Mouse (Mus musculus) lung, postnatal 0 days (tissue): ENCODE measurements around the gene H13. TPM values are rescaled to one million over a fixed set of nuclear protein-coding genes. Genes with fewer than 3 reads are reported as not detected.

Source experiments
- ATAC-seq: fragments of 200-750 bp; cut with Nextera tagmentation; 2 replicates; pipeline ENCODE4 v1.8.0; 2017; ENCODE audit warnings: moderate library complexity
- DNase-seq: peaks from one replicate; pipeline ENCODE4 v3.0.0-alpha.2; 2016; ENCODE audit warnings: low spot score
- H3K27ac ChIP-seq: fragments of 300-500 bp; sonication (generic); 2 replicates; pipeline ENCODE4 v1.5.1; 2014; ENCODE audit warnings: antibody characterized with exemption, mild to moderate bottlenecking, low read length, mixed read lengths
- H3K27me3 ChIP-seq: fragments of 300-500 bp; sonication (generic); replicated peaks from 2 replicates; pipeline ENCODE4 v1.6.1; 2014; ENCODE audit warnings: low read length, mixed read lengths; ENCODE audit not compliant: insufficient read depth
- H3K36me3 ChIP-seq: fragments of 300-500 bp; sonication (generic); 2 replicates; pipeline ENCODE4 v1.6.1; 2014; ENCODE audit warnings: low read length, mixed read lengths; ENCODE audit not compliant: insufficient read depth
- H3K4me1 ChIP-seq: fragments of 300-500 bp; sonication (generic); 2 replicates; pipeline ENCODE4 v1.6.1; 2014; ENCODE audit warnings: antibody characterized with exemption, low read depth, low read length, mixed read lengths; ENCODE audit not compliant: insufficient read depth
- H3K4me2 ChIP-seq: fragments of 300-500 bp; sonication (generic); replicated peaks from 2 replicates; pipeline ENCODE4 v1.6.1; 2014; ENCODE audit warnings: low read depth, mild to moderate bottlenecking, low read length, moderate library complexity, mixed read lengths
- H3K4me3 ChIP-seq: fragments of 300-500 bp; sonication (generic); 2 replicates; pipeline ENCODE4 v1.5.1; 2014; ENCODE audit warnings: low read depth, low read length
- H3K9ac ChIP-seq: fragments of 300-500 bp; sonication (generic); replicated peaks from 2 replicates; pipeline ENCODE4 v1.6.1; 2014; ENCODE audit warnings: low read depth, mild to moderate bottlenecking
- H3K9me3 ChIP-seq: fragments of 300-500 bp; sonication (generic); 2 replicates; pipeline ENCODE4 v1.6.1; 2016; ENCODE audit warnings: low read length, mixed read lengths
- CTCF ChIP-seq: IDR thresholded peaks from 2 replicates; pipeline ENCODE4 v1.5.1; 2016; ENCODE audit warnings: antibody characterized with exemption, mild to moderate bottlenecking
- EP300 ChIP-seq: IDR thresholded peaks from 2 replicates; pipeline ENCODE4 v1.6.1; 2016; ENCODE audit warnings: antibody characterized with exemption, mild to moderate bottlenecking, control low read depth
- WGBS: fragments of 180-500 bp; shearing (Covaris S2); extraction: QIAGEN DNeasy Blood & Tissue Kit; methylation state at CpG from one replicate; pipeline ENCODE4 v1.1.7; 2014; 5-methylcytosine and 5-hydroxymethylcytosine counted together
- polyA plus RNA-seq: library from polyadenylated mRNA; unstranded; fragments of >200 nt; fragmentation: Nextera tagmentation; extraction: Ambion mirVana; gene quantifications from 2 replicates; pipeline ENCODE4 v1.2.1, GENCODE M21; 2015

The H13 gene
- polyA plus RNA-seq, 1 experiment from 2014 or later: 127 TPM

DNA sequence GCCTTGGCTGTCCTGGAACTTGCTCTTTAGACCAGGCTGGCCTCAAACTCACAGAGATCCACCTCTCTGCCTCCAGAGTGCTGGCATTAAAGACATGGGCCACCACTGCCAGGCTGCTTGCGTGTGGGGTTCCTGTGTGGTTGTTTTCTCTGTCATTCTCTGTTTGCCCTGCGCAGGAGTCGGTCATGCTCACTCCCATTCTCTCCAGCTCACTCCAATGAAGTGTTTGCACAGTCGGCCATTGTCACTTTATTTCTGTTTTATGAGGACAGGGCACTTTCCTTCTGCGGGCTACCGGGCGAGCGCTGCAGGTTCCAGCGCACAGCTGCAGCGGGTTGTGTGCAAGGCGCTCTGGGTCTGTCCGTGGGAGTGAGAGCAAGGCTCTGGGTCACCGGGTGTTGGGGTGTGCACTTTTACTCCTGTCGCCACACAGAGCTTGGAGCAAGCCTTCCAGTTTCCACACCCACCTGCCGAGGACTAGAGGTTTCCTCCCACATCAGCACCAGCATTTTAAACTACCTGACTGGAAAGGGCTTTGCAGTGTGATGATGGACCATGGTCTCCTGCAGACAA lies 56.0 kb downstream of the H13 start:
- H3K9me3 ChIP-seq: no peaks in the 10 kb centered on the region
- peak; percentile 66 for DNase-seq
- no peaks in the 10 kb centered on the region for H3K36me3 ChIP-seq
- no peak overlapping the region; the same call in 1 of the 2 replicates for H3K4me2 ChIP-seq
- 0 out of 2 replicates have a peak overlapping the region, but pooled peaks have one; percentile 86 for H3K27ac ChIP-seq
- H3K4me3 ChIP-seq: no peak overlapping the region
- no peaks in the 10 kb centered on the region for H3K27me3 ChIP-seq
- ATAC-seq: no peak
- peaks cover 39% of the 10 kb centered on the region for H3K4me1 ChIP-seq
- WGBS: 47% methylated on average over 15 of the region's 15 CpGs
- no peak overlapping the region for H3K9ac ChIP-seq
- TF ChIP-seq CTCF (no peak), EP300 (no peak)

DNA sequence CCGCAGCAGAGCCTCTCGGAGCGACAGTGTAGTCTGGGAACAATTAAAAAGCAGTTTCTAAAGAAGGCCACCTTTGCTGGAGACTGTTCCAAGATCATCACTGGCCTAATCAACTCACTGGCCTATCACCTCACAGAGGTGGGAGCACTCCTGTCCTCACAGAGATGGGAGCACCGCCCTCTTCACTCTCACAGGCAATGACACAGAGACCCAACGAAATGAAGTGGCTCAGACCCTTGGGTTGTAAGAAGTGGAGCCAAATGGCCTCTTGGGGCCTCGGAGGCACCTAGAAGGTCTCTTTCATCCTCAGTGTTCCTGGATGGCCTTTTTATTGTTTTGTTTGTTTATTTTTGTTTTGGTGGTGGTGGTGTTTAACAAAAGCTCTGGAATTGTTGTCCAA lies 57.0 kb downstream of the H13 start:
- no peak for TF ChIP-seq CTCF
- TF ChIP-seq EP300: no peak
- H3K36me3 ChIP-seq: no peaks in the 10 kb centered on the region
- H3K9me3 ChIP-seq: no peaks in the 10 kb centered on the region
- WGBS: 87% methylated on average over 6 of the region's 6 CpGs
- no peak overlapping the region for H3K4me2 ChIP-seq
- peak overlapping the region; percentile 86; the same call in 1 of the 2 replicates for H3K27ac ChIP-seq
- DNase-seq (no peak), ATAC-seq (no peak)
- no peak overlapping the region for H3K4me3 ChIP-seq
- no peaks in the 10 kb centered on the region for H3K27me3 ChIP-seq
- peaks cover 40% of the 10 kb centered on the region for H3K4me1 ChIP-seq
- H3K9ac ChIP-seq: no peak overlapping the region

DNA sequence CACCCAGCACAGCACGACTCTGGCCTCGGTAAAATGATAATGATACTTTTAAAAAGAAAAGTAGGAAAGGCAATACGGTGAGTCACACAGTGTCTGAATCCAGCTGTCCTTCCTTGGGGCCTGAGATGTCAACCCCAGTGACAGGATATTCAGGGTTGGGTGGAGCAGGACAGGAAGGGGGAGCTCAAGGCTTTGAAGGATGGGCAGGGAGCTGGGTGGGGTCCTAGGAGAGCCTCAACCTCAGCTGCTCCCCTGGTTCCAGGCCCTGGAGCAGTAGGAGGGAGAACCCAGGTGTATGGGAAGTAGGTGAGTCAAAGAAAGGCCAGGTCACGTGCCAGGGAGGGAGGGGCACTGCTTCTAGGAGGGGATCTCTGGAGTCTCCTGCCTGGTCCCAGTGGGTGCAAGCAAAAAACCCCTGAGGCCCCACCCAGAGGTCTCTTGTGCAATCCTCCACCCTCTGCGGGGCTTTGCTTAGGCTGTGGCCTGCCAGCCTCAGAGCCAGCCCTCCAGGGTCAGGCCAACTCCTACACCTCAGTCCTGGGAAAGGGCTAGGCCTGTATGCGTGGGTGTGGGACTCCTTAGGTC lies 57.6 kb downstream of the H13 start:
- Histone ChIP-seq H3K4me2 (no peak overlapping the region), H3K4me1 (peaks cover 40% of the 10 kb centered on the region), H3K27me3 (no peaks in the 10 kb centered on the region), H3K36me3 (no peaks in the 10 kb centered on the region), H3K4me3 (no peak overlapping the region), H3K27ac (peak overlapping the region; percentile 86), H3K9me3 (no peaks in the 10 kb centered on the region), H3K9ac (no peak overlapping the region)
- 24% methylated on average over 6 of the region's 6 CpGs for WGBS
- DNase-seq: peak; percentile 53
- TF ChIP-seq EP300: peak; percentile 73
- no peak for TF ChIP-seq CTCF
- ATAC-seq: peak; percentile 30

DNA sequence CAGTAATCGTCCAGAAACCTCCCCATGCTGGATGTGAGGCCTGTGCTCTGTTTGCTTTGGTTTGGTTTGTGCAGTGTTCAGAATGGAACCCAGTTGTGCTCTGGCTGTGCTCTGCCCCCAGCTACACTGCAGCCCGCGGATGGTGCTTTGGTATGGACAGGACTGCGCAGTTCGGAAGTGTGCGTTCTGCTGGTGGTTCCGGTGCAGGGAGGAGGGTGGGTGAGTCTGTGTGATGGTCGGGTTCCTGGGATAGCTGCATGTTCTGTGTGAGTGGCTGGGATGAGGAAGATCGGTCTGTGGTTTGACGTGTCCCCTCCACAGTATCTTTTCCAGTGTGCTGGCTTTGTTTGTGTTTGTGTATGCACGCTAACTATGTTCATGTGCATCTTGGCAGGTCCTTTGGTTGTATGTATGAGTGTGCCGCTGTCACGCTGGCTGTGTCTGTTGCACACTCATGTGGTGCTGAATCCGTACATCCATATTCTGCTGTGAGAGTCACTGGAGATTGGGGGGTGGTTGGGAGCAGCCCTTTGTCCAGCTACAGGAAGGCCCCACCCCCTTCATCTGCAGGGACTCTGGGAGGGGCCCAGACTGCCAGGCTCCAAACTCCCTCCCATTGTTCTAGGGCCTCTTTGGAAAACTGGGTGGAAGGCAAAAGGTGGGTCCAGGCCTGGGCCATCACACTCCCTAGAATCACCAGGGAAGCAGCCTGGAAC lies 58.7 kb downstream of the H13 start:
- no peak overlapping the region for H3K9ac ChIP-seq
- no peak overlapping the region for H3K4me2 ChIP-seq
- WGBS: 65% methylated on average over 14 of the region's 14 CpGs
- H3K27ac ChIP-seq: peak overlapping the region; percentile 86
- DNase-seq: peak; percentile 82
- peak; percentile 66 for ATAC-seq
- H3K9me3 ChIP-seq: no peaks in the 10 kb centered on the region
- no peaks in the 10 kb centered on the region for H3K27me3 ChIP-seq
- H3K4me1 ChIP-seq: peaks cover 40% of the 10 kb centered on the region
- no peak overlapping the region for H3K4me3 ChIP-seq
- TF ChIP-seq EP300 (peak; percentile 85), CTCF (no peak)
- no peaks in the 10 kb centered on the region for H3K36me3 ChIP-seq

DNA sequence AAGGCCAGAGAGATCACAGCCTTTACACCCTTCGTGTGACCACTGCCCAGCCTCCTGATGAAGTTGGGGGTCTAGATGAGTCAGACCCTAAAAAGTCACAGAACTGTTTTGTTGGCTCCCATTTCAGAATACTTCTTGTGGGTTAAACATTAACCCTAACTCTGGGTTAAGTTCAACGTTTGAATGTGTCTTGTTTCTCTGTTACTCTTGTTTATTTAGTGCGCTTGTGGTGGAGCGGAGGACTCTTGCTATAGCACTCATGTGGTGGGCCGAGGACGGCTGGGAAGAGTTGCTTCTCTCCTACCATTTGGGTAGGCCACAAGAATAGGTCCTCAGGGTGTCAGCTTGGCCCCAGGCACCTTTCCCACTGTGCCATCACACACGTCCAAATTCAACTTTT lies 59.3 kb downstream of the H13 start:
- TF ChIP-seq CTCF: no peak
- TF ChIP-seq EP300: no peak
- peak; percentile 52 for DNase-seq
- Histone ChIP-seq H3K9ac (no peak overlapping the region), H3K4me2 (no peak overlapping the region), H3K36me3 (no peaks in the 10 kb centered on the region), H3K4me1 (peaks cover 39% of the 10 kb centered on the region), H3K4me3 (no peak overlapping the region), H3K9me3 (no peaks in the 10 kb centered on the region), H3K27me3 (no peaks in the 10 kb centered on the region), H3K27ac (peak overlapping the region; percentile 86)
- ATAC-seq: no peak
- WGBS: 49% methylated on average over 7 of the region's 7 CpGs

DNA sequence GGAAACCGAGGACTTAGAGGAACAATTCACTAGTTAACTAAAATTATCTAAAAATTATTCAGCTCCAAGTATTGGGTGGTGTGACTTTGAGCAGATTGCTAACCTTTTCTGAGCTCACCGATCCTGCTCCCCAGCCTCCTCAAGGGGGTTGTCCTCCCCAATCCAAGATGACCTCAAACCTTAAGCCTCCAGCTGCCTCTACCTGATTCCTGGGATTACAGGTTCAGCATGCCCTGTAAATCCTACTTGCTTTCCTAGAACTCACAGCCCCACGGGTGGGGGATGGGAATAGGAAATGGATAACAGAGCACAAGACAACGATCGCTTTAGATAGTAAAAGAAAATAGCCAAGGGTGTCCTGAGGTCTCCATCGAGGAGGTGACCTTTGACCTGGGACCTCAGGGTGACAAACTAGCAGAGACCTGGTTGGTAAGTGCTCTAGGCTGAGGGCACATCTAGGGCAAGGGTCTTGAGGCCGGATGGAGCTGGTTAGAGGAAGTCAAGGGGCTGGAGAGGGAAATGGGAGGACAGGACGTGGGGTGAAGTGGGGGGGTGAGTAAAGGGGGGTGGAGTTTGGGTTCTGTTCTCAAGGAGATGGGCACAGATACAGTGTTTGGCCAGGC lies 59.9 kb downstream of the H13 start:
- no peak overlapping the region for H3K4me2 ChIP-seq
- H3K4me1 ChIP-seq: peaks cover 34% of the 10 kb centered on the region; the same call in 1 of the 2 replicates
- no peak overlapping the region for H3K9ac ChIP-seq
- no peaks in the 10 kb centered on the region for H3K27me3 ChIP-seq
- H3K27ac ChIP-seq: peak overlapping the region; percentile 86
- ATAC-seq: peak; percentile 31
- no peaks in the 10 kb centered on the region for H3K9me3 ChIP-seq
- DNase-seq: peak; percentile 73
- no peaks in the 10 kb centered on the region for H3K36me3 ChIP-seq
- TF ChIP-seq EP300 (peak; percentile 59), CTCF (no peak)
- 23% methylated on average over 8 of the region's 8 CpGs for WGBS
- no peak overlapping the region for H3K4me3 ChIP-seq
